Mouse (Mus musculus): Measurements from ENCODE around the gene Crim1. TPM values are rescaled to one million over a fixed set of nuclear protein-coding genes. Genes with fewer than 3 reads are reported as not detected.

Gene Crim1
- polyA plus RNA-seq, 1 experiment from 2014 or later = 18.7 TPM

DNA sequence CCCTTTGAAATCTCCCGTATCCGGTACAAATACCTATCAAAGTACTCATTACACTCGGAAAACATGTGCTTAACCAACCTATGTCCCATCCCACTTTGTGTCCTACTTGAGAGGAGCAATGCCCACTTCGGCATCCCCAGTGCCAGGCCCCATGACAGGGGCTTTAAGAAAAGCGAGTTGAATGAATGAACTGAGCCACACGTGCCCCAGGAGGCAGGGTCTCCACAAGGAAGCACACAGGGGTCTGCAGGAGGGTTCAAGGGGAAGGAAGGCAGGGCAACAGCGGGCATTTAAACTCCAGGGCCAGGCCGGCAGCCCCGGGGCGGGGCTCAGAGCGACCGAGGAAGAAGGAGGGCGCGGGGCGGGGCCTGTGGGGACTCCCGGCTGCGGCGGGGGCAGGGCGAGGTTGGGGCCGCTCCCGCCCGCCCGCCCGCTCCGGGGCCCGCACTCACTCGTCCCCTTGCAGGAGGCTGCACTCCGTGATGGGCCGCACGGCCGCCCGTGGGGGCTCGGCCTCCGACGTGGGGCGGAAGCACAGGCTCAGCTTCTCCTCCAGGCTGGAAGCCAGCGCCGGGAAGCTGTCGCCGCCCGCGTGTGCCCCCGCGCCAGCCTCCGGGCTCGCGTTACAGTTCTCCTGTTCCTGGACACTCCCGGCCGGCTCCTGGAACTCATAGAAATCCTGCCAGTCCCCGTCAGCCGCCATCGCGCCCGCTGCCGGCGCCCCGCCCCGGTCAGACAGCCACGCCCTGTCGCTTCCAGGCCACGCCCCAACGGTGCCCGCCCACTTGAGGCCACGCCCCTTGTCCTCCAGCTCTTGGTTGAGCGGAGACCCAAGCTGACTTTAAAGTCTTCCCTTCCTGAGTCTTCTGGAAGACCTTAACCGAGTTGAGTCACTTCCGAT, 217.6 kb downstream of the Crim1 start, which contains the start of gene Fez2:
TSS of gene Fez2 (minus strand) at position 772 of the 901 bp plus-strand sequence.
- Histone ChIP-seq H3K4me2 (replicated peaks) (peak within 1 kb of the TSS; percentile 55), H3K9ac (peak within 1 kb of the TSS; percentile 82), H3K4me1 (replicated peaks; ENCODE audit: control insufficient read depth, insufficient read depth, low read length) (peaks cover 7% of the 10 kb centered on the region), H3K36me3 (replicated peaks; ENCODE audit: control insufficient read depth, insufficient read depth) (no peaks in the 10 kb centered on the region), H3K4me3 (replicated peaks; ENCODE audit: low read length) (peak within 1 kb of the TSS; percentile 79), H3K27me3 (ENCODE audit: control insufficient read depth, insufficient read depth, low read length) (no peaks in the 10 kb centered on the region), H3K27ac (peak within 1 kb of the TSS; percentile 77), H3K9me3 (ENCODE audit: control insufficient read depth, low read length) (no peaks in the 10 kb centered on the region)
- DNase-seq (ENCODE audit: low spot score) (peak; percentile 77), ATAC-seq (ENCODE audit: low FRiP score) (peak; percentile 92)
- WGBS = under 1% methylated on average over 53 of the region's 67 CpGs

DNA sequence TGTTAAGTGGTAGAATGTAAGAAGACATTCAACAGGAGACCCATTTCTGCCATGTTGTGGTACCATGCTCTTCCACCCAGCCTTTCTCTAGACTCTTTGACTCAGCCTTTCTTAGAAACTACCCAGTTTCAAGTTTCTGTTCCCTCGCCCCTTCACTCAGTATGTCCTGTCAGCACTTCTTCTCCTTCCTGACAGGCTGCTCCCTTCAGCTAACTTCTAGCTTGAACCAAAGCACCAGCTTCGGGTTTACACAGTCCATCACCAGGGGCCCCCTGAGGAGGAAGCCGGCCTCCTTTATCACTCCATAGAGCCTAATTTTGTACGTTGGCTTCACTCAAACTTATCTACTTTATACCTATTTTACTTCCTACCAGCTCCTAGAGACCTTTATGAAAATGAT, 219.2 kb downstream of the Crim1 start:
- H3K9ac ChIP-seq = no peak overlapping the region
- peaks cover 7% of the 10 kb centered on the region for H3K4me1 ChIP-seq (replicated peaks; ENCODE audit: control insufficient read depth, insufficient read depth, low read length)
- no peaks in the 10 kb centered on the region for H3K36me3 ChIP-seq (replicated peaks; ENCODE audit: control insufficient read depth, insufficient read depth)
- no peak for ATAC-seq (ENCODE audit: low FRiP score)
- no peak overlapping the region for H3K4me2 ChIP-seq (replicated peaks)
- no peak overlapping the region for H3K4me3 ChIP-seq (replicated peaks; ENCODE audit: low read length)
- no peaks in the 10 kb centered on the region for H3K9me3 ChIP-seq (ENCODE audit: control insufficient read depth, low read length)
- no peak overlapping the region for H3K27ac ChIP-seq
- H3K27me3 ChIP-seq (ENCODE audit: control insufficient read depth, insufficient read depth, low read length) = no peaks in the 10 kb centered on the region
- WGBS = 86% methylated on average over 4 of the region's 4 CpGs
- no peak for DNase-seq (ENCODE audit: low spot score)

GRCm38 (mm10) chr17:78425026-78425425, 225.0 kb downstream of the Crim1 start:
- ATAC-seq (ENCODE audit: low FRiP score) (no peak), DNase-seq (ENCODE audit: low spot score) (no peak)
- WGBS = 71% methylated on average over 8 of the region's 8 CpGs
- H3K4me2 ChIP-seq (replicated peaks) = no peak overlapping the region
- H3K9ac ChIP-seq = no peak overlapping the region
- no peaks in the 10 kb centered on the region for H3K9me3 ChIP-seq (ENCODE audit: control insufficient read depth, low read length)
- no peak overlapping the region for H3K27ac ChIP-seq
- no peaks in the 10 kb centered on the region for H3K36me3 ChIP-seq (replicated peaks; ENCODE audit: control insufficient read depth, insufficient read depth)
- no peaks in the 10 kb centered on the region for H3K27me3 ChIP-seq (ENCODE audit: control insufficient read depth, insufficient read depth, low read length)
- no peaks in the 10 kb centered on the region for H3K4me1 ChIP-seq (replicated peaks; ENCODE audit: control insufficient read depth, insufficient read depth, low read length)
- H3K4me3 ChIP-seq (replicated peaks; ENCODE audit: low read length) = no peak overlapping the region

Small RNA genes lying within 50 kb of the gene (microRNA-seq; reads per million reads assigned to microRNA genes)
- gene Gm25069 = not detected

Other genes starting within 250 kb of the Crim1 start
- 59.7 and 69.0 TPM in 2 replicates for gene Fez2, start 217.9 kb downstream of the Crim1 start, polyA plus RNA-seq (2014; fragmentation: Nextera tagmentation; extraction: Ambion mirVana)

All from hindbrain, embryonic 14.5 days (tissue).